Mouse (Mus musculus) heart, embryonic 11.5 days (tissue): ENCODE data around the gene Dock2. TPM values are rescaled to one million over a fixed set of nuclear protein-coding genes. Genes with fewer than 3 reads are reported as not detected.
"Not testable (repeated sequence)": the region's sequence is repeated elsewhere in the genome, so short reads cannot be mapped to it uniquely, and the experiment has no call there.

Experiments
- ATAC-seq: fragments of 200-750 bp; cut with Nextera tagmentation; replicated peaks from 2 replicates; pipeline ENCODE4 v1.8.0; 2017; ENCODE audit warnings: moderate library complexity; ENCODE audit not compliant: insufficient number of reproducible peaks, low FRiP score, low TSS enrichment
- H3K27ac ChIP-seq: fragments of 300-500 bp; sonication (generic); 2 replicates; pipeline ENCODE4 v1.5.1; 2014; ENCODE audit warnings: mild to moderate bottlenecking, low read depth, low read length
- H3K27me3 ChIP-seq: fragments of 300-500 bp; sonication (generic); 2 replicates; pipeline ENCODE4 v1.6.1; 2014; ENCODE audit warnings: mild to moderate bottlenecking, low read length, mixed read lengths; ENCODE audit not compliant: control insufficient read depth, insufficient read depth
- H3K36me3 ChIP-seq: fragments of 300-500 bp; sonication (generic); 2 replicates; pipeline ENCODE4 v1.6.1; 2014; ENCODE audit warnings: mild to moderate bottlenecking, low read length, moderate library complexity, mixed read lengths; ENCODE audit not compliant: control insufficient read depth, insufficient read depth
- H3K4me1 ChIP-seq: fragments of 300-500 bp; sonication (generic); 2 replicates; pipeline ENCODE4 v1.6.1; 2014; ENCODE audit warnings: low read length; ENCODE audit not compliant: control insufficient read depth, insufficient read depth
- H3K4me2 ChIP-seq: fragments of 300-500 bp; sonication (generic); 2 replicates; pipeline ENCODE4 v1.6.1; 2014; ENCODE audit warnings: mild to moderate bottlenecking, moderate library complexity
- H3K4me3 ChIP-seq: fragments of 300-500 bp; sonication (generic); 2 replicates; pipeline ENCODE4 v1.5.1; 2014; ENCODE audit warnings: low read depth, low read length
- H3K9ac ChIP-seq: fragments of 300-500 bp; sonication (generic); 2 replicates; pipeline ENCODE4 v1.6.1; 2014; ENCODE audit warnings: mild to moderate bottlenecking, low read depth, low read length, moderate library complexity
- H3K9me3 ChIP-seq: fragments of 300-500 bp; sonication (generic); replicated peaks from 2 replicates; pipeline ENCODE4 v1.6.1; 2016; ENCODE audit warnings: low read length; ENCODE audit not compliant: control insufficient read depth
- WGBS: fragments of 180-500 bp; shearing (Covaris S2); extraction: QIAGEN DNeasy Blood & Tissue Kit; methylation state at CpG from one replicate; pipeline ENCODE4 v1.1.7; 2014; ENCODE audit not compliant: insufficient replicate concordance; 5-methylcytosine and 5-hydroxymethylcytosine counted together
- polyA plus RNA-seq: library from polyadenylated mRNA; unstranded; fragments of >200 nt; fragmentation: Nextera tagmentation; extraction: Ambion mirVana; gene quantifications from 2 replicates; pipeline ENCODE4 v1.2.1, GENCODE M21; 2014

Gene Dock2
- polyA plus RNA-seq, 1 experiment from 2014 or later, result 0.96 TPM

DNA sequence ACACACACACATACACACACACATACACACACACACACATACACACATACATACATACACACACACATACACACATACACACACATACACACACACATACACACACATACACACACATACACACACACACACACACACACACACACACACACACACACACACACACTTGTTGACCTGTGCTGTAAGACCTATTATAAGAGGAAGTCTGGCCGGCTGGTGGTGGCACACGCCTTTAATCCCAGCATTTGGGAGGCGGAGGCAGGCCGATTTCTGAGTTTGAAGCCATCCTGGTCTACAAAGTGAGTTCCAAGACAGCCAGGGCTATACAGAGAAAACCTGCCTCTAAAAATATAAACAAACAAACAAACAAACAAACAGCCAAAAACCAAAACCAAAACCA lies 563.1 kb downstream of the Dock2 start:
- 88% methylated on average over 4 of the region's 4 CpGs for WGBS

GRCm38 (mm10) chr11:34212853-34213252 lies 570.8 kb downstream of the Dock2 start:
- H3K4me3 ChIP-seq, result no peak overlapping the region

More for the DNA sequence above, 563.1 kb downstream of the Dock2 start:
- H3K27me3 ChIP-seq, ATAC-seq, H3K4me2 ChIP-seq, H3K9me3 ChIP-seq, H3K4me1 ChIP-seq, H3K27ac ChIP-seq, H3K4me3 ChIP-seq, H3K9ac ChIP-seq, H3K36me3 ChIP-seq: not testable (repeated sequence)

GRCm38 (mm10) chr11:34207989-34208388 lies 575.7 kb downstream of the Dock2 start, which contains the start of gene Foxi1:
Foxi1 (minus strand) TSS chr11:34208089.
- ATAC-seq, result no peak
- Histone ChIP-seq H3K27ac (no peak within 1 kb of the TSS), H3K27me3 (no peaks in the 10 kb centered on the region), H3K4me2 (no peak within 1 kb of the TSS), H3K4me1 (no peaks in the 10 kb centered on the region), H3K9me3 (no peaks in the 10 kb centered on the region), H3K9ac (no peak within 1 kb of the TSS), H3K36me3 (no peaks in the 10 kb centered on the region), H3K4me3 (no peak within 1 kb of the TSS)
- 78% methylated on average over 10 of the region's 10 CpGs for WGBS

More at GRCm38 (mm10) chr11:34212853-34213252, 570.8 kb downstream of the Dock2 start:
- WGBS, result 22% methylated on average over 5 of the region's 5 CpGs
- ATAC-seq, result no peak
- Histone ChIP-seq H3K27me3 (no peaks in the 10 kb centered on the region), H3K9ac (no peak overlapping the region), H3K9me3 (no peaks in the 10 kb centered on the region), H3K27ac (no peak overlapping the region), H3K4me2 (no peak overlapping the region), H3K4me1 (no peaks in the 10 kb centered on the region), H3K36me3 (no peaks in the 10 kb centered on the region)

DNA sequence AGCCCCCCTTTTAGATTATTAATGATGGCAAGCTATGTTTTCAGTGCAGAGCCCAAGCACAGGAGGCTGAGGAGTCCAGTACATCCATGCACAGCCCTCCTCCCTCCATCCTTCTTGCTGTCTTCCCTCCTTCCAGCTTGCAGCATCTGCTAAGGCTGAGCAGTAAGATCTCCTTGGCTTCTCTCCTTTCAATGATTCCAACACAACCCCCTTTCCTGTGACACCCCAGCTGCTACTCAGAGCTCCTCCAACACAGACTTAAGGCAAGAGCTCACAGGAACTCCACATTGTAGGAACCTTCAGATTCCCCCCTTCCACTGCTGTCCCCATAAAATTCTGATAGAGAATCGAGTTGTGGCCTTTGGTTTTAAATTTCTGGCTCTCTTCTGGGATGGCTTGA lies 580.9 kb downstream of the Dock2 start:
- WGBS, result 55% methylated on average over 1 of the region's 1 CpGs

GRCm38 (mm10) chr11:34195142-34195541 lies 588.5 kb downstream of the Dock2 start:
- ATAC-seq, result no peak
- Histone ChIP-seq H3K4me3 (no peak overlapping the region), H3K27me3 (no peaks in the 10 kb centered on the region), H3K4me2 (no peak overlapping the region), H3K9me3 (no peaks in the 10 kb centered on the region), H3K9ac (no peak overlapping the region), H3K27ac (no peak overlapping the region), H3K36me3 (no peaks in the 10 kb centered on the region), H3K4me1 (0 out of 2 replicates have a peak, but pooled peaks cover 4% of the 10 kb centered on the region)
- WGBS, result 81% methylated on average over 3 of the region's 3 CpGs

More for the DNA sequence above, 580.9 kb downstream of the Dock2 start:
- Histone ChIP-seq H3K27ac (no peak overlapping the region), H3K4me1 (no peaks in the 10 kb centered on the region), H3K9me3 (no peaks in the 10 kb centered on the region), H3K4me2 (no peak overlapping the region), H3K9ac (no peak overlapping the region), H3K4me3 (no peak overlapping the region), H3K36me3 (no peaks in the 10 kb centered on the region), H3K27me3 (no peaks in the 10 kb centered on the region)
- ATAC-seq, result no peak

DNA sequence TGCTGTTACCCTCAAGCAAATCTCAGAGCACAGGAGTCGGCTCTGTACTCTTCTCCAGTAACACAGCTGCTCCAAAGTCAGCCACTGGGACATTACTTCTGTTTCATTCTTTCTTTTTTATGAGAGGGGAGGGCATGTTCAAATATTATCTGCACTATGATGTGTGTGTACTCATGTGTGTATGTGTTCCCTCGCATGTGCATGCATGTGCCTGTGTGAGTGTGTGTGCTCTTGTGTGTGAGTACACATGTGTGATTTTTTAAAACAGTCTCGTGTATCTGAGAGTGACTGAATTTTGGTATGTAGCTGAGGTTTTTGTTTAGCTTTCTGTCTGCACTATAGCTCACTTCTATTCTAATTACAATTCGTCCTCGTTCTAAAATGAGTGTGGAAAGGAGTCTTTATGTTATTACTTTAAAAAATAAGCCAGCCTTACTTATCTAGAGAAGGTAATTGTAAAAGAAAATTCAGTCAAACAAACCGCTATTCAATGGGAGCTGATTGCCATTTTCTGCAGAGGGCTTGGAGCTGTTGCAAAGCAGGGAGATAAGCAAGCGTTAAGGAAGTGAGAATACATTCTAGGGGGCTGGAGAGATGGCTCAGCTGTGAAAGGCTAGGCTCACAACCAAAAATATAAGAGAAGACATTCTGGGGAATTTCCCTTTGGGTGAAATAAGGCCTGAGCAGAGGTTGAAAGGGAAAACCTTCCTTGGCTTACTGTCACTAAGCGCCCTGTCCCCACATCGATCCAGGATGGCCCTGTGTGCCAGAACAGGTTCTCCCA lies 589.3 kb downstream of the Dock2 start:
- no peak overlapping the region for H3K27ac ChIP-seq
- 44% methylated on average over 9 of the region's 9 CpGs for WGBS
- no peak for ATAC-seq

GRCm38 (mm10) chr11:34193658-34194057 lies 590.0 kb downstream of the Dock2 start:
- Histone ChIP-seq H3K9ac (no peak overlapping the region), H3K4me3 (no peak overlapping the region), H3K4me1 (0 out of 2 replicates have a peak, but pooled peaks cover 4% of the 10 kb centered on the region), H3K27ac (no peak overlapping the region), H3K4me2 (no peak overlapping the region), H3K27me3 (no peaks in the 10 kb centered on the region), H3K9me3 (no peaks in the 10 kb centered on the region), H3K36me3 (no peaks in the 10 kb centered on the region)
- no peak for ATAC-seq
- 39% methylated on average over 3 of the region's 3 CpGs for WGBS

More for the DNA sequence above, 589.3 kb downstream of the Dock2 start:
- 0 out of 2 replicates have a peak, but pooled peaks cover 4% of the 10 kb centered on the region for H3K4me1 ChIP-seq
- H3K36me3 ChIP-seq, result no peaks in the 10 kb centered on the region
- H3K4me3 ChIP-seq, result no peak overlapping the region
- no peak overlapping the region for H3K9ac ChIP-seq
- H3K27me3 ChIP-seq, result no peaks in the 10 kb centered on the region
- H3K9me3 ChIP-seq, result no peaks in the 10 kb centered on the region
- no peak overlapping the region for H3K4me2 ChIP-seq

GRCm38 (mm10) chr11:34184266-34184665 lies 599.4 kb downstream of the Dock2 start:
- Histone ChIP-seq H3K36me3 (no peaks in the 10 kb centered on the region), H3K9me3 (no peaks in the 10 kb centered on the region), H3K9ac (no peak overlapping the region), H3K27ac (no peak overlapping the region), H3K4me1 (no peaks in the 10 kb centered on the region), H3K4me3 (no peak overlapping the region), H3K4me2 (no peak overlapping the region), H3K27me3 (no peaks in the 10 kb centered on the region)
- 85% methylated on average over 2 of the region's 2 CpGs for WGBS
- no peak for ATAC-seq
